Mouse (Mus musculus) testis, adult 2 months (tissue): ENCODE data around the gene Nectin3.

Experiments
- CTCF ChIP-seq: fragments of 200-500 bp; IDR thresholded peaks from 2 replicates; pipeline ENCODE4 v1.5.1; 2012; ENCODE audit warnings: low read depth, mild to moderate bottlenecking, inconsistent platforms, low read length, moderate library complexity; ENCODE audit not compliant: control insufficient read depth, insufficient read depth, insufficient replicate concordance
- POLR2A ChIP-seq: fragments of 200-500 bp; IDR thresholded peaks from 2 replicates; pipeline ENCODE4 v1.6.1; 2012; ENCODE audit warnings: low read depth, mild to moderate bottlenecking, inconsistent platforms, low read length, moderate library complexity; ENCODE audit not compliant: control insufficient read depth

DNA sequence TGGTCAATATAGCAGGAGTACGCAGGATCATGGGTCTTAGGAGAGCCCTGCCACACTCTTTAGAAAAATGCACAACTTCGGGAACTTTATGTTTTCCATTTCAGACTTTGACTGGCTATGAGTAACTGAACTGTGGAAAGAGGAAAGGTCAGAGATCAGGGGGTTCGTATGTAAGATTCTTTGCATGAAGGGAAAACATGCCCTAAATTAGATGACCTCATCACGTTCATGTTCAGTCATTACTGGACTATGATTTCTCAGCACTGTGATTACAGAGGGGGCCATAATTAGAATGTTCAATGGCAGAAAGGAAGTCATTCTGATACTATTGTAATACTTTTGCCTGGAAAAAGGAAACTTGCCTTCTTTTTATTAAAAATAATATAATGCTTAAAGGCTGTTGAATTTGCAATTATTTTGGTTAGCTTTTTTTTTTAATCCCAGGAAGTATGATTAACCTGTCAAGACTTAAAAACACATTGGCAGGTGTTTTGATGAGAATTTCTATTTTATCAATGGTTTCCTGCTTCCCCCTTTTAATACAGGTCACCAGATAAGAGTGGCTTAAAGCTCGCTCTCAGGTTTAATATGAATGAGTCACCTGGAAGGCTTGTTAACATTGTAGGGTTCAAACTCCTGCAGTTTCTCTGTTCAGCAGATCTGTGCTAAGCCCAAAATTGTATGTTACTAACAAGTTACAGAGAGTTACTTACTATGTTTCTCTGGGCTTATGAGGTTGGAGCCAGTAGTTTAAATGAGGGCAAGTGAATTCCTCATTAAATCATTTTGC, 34.3 kb upstream of the Nectin3 start:
- no peak for TF ChIP-seq POLR2A
- no peak for TF ChIP-seq CTCF
